Mouse (Mus musculus): ENCODE measurements at regions not wholly inside any gene's neighbourhood (a gene's known extent, or its start where the extent isn't known, plus 50 kb on each side); places are given as distances from the start of the nearest gene placed in this dataset.
A peak's percentile ranks its signal among the peaks of the same experiment; 100 is the strongest.

DNA sequence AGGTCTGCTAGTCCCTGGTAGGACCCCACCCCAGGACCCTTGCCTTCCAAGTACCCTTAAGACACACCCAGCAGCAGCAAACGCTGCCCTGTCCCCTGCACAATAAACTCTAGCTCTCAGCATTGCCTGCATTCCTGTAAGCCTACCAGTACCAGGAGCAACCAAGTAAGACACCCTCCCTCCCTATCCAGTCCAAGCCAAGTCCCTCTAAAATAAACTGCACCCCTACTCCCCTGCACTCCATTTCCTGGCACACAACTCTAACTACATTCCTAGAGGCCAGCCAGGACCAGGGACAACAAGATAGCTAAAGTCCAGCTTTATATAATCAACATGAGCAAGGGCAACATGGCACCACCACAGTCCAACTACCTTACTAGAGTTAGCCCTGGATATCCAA lies 103.5 kb downstream of the Ids start:
- DNase-seq (ENCODE audit: low spot score in 2 of 2), result no peak

DNA sequence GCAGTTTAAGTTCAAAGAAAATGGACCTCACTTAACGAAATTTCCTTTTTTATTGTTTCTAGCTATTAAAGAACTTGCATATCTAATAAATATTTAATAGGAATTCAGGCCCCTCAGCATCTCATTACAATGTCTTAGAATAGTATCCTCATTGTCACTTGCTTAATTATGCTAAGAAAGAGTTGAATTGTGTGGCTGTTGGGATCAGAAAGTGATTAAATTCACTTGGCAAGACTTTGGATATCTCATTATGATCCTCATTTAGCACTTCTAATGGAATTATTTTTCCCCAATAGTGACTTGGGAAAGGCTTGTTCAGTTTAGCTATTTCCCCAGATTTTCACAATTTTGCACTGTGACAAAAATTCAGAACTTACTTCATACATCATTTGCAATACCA lies 148.9 kb downstream of the Ids start:
- DNase-seq (ENCODE audit: low spot score in 2 of 2), result no peak

DNA sequence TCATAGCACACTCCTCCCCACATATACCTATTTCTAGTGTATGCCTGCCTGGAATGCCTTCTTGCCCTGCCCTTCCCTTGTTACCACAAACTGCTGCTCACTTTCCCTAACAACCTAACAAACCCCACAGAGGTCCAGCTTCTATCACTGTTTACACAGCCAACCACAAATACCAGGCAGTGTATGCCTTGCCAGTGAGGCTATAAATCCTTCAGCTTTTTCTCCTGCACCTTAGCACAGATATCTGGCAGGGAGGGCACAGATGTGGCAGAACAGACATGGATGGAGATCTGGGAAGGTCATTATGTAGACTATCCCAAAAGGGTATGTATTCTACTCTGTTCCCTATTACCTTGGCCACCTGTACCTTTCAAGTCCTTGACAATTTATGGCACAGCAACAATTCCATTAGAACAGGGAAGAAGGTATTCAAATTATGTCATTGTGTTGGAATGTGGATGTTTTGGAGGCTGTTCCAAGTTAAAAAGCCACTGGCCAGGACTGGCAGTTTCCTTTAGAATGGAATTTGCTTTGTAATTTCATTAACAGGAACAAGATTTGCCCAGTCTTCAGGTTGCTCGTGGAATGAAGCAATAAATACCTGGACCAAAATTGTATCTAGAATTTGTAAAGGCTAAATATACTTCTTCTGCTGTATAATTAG lies 180.3 kb downstream of the Ids start:
- no peak for DNase-seq (ENCODE audit: low spot score in 2 of 2)

DNA sequence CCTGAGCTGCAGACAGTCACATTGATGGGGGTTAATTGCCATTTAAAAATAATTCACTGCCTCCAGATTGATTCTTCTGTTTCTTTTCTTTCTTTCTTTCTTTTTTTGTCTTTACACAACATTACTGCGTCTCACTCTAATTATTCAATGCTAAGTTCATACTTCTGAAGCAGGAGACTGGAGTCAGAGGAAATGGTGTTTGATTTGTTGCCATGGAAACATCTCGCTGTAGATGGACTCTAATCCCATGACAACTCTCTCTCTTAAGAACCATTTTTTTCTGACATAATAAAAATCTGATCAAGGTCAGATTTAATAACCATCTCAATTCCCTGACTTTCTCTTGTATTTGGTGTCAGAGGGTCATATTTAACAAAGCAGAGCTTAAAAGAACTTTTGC lies 195.1 kb downstream of the Ids start:
- no peak for DNase-seq (ENCODE audit: low spot score in 2 of 2)

DNA sequence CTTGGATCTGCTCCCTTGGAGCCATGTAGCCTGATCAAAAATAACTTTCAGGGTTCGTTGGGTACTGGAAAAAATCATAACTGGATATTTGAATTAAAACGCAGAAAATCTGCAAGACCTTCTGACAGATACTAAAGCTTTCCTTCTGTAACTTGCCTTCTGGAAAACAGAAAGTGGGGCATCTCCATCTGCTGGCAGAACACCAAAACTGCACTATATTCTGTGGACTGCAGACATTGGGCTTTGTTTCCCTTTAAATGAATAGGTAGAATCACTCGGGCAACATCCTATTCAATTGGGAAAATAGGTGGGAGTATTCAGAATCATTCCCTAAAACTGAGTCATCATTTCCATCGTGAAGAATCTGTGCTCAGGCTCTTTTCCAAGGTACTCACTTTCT lies 203.9 kb downstream of the Ids start:
- DNase-seq (ENCODE audit: low spot score in 2 of 2), result peak in 1 of 2 experiments; percentile 10
